Comparison of ENCODE assay signal across 8 mouse cellular contexts in genomic region chr1:189675421-189675820, GRCm38 (mm10). TPM values are rescaled to one million over a fixed set of nuclear protein-coding genes. Genes with fewer than 3 reads are reported as not detected.
DNase-seq lines count a peak whose midpoint lies in the region; ATAC-seq lines count a peak whose summit lies in the region.

No protein-coding gene starts in this region.

- H3K27me3 ChIP-seq in heart, embryonic 11.5 days (ENCODE audit: control insufficient read depth, insufficient read depth, low read length) = no peaks in the 10 kb centered on the region
- no peaks in the 10 kb centered on the region for H3K27me3 ChIP-seq in liver, embryonic 12.5 days (replicated peaks)
- no peaks in the 10 kb centered on the region for H3K27me3 ChIP-seq in forebrain, embryonic 12.5 days

- no peak for ATAC-seq in heart, embryonic 11.5 days (replicated peaks; ENCODE audit: insufficient number of reproducible peaks, low FRiP score, low TSS enrichment)
- ATAC-seq in liver, embryonic 12.5 days = 0 out of 2 replicates have a peak, but pooled peaks have one; percentile 30
- no peak for ATAC-seq in forebrain, embryonic 12.5 days (ENCODE audit: low FRiP score)

- no peaks in the 10 kb centered on the region for H3K9me3 ChIP-seq in heart, embryonic 11.5 days (replicated peaks; ENCODE audit: control insufficient read depth, low read length)
- H3K9me3 ChIP-seq in liver, embryonic 12.5 days (replicated peaks) = no peaks in the 10 kb centered on the region
- no peaks in the 10 kb centered on the region for H3K9me3 ChIP-seq in forebrain, embryonic 12.5 days

- H3K4me1 ChIP-seq in heart, embryonic 11.5 days (ENCODE audit: control insufficient read depth, insufficient read depth, low read length) = no peaks in the 10 kb centered on the region
- H3K4me1 ChIP-seq in liver, embryonic 12.5 days = peaks cover 9% of the 10 kb centered on the region; the same call in 1 of the 2 replicates
- H3K4me1 ChIP-seq in forebrain, embryonic 12.5 days = no peaks in the 10 kb centered on the region

- whole genome bisulfite sequencing in heart, embryonic 11.5 days (ENCODE audit: insufficient replicate concordance) = 92% methylated on average over 1 of the region's 1 CpGs
- WGBS in liver, embryonic 12.5 days (ENCODE audit: insufficient replicate concordance) = 91% methylated on average over 1 of the region's 1 CpGs
- 92% methylated on average over 1 of the region's 1 CpGs for WGBS in forebrain, embryonic 12.5 days

- H3K36me3 ChIP-seq in heart, embryonic 11.5 days (ENCODE audit: control insufficient read depth, insufficient read depth, low read length) = peaks cover 26% of the 10 kb centered on the region
- H3K36me3 ChIP-seq in liver, embryonic 12.5 days = peaks cover 97% of the 10 kb centered on the region
- peaks cover 79% of the 10 kb centered on the region for H3K36me3 ChIP-seq in forebrain, embryonic 12.5 days (replicated peaks)

- H3K27ac ChIP-seq in heart, embryonic 11.5 days (ENCODE audit: low read depth, low read length) = no peak overlapping the region
- H3K27ac ChIP-seq in liver, embryonic 12.5 days = no peak overlapping the region
- no peak overlapping the region for H3K27ac ChIP-seq in forebrain, embryonic 12.5 days

- no peak overlapping the region for H3K9ac ChIP-seq in heart, embryonic 11.5 days (ENCODE audit: low read depth, low read length)
- no peak overlapping the region for H3K9ac ChIP-seq in liver, embryonic 12.5 days
- H3K9ac ChIP-seq in forebrain, embryonic 12.5 days = no peak overlapping the region

- DNase-seq in heart, adult 9 months (ENCODE audit: low spot score in 2 of 2) = peak; percentile 7 to 38
- peak; percentile 36 for DNase-seq in thymus, postnatal 14 days
- no peak for DNase-seq in thymus, postnatal 10 days (ENCODE audit: low spot score in 2 of 2)
- peak; percentile 34 to 78 for DNase-seq in cerebellum, postnatal 25 days
- no peak for DNase-seq in ovary, postnatal 14 days (ENCODE audit: low spot score)

- no peak overlapping the region for H3K4me3 ChIP-seq in heart, embryonic 11.5 days (ENCODE audit: low read depth, low read length)
- no peak overlapping the region for H3K4me3 ChIP-seq in liver, embryonic 12.5 days
- H3K4me3 ChIP-seq in forebrain, embryonic 12.5 days (replicated peaks) = no peak overlapping the region

- no peak overlapping the region for H3K4me2 ChIP-seq in heart, embryonic 11.5 days
- H3K4me2 ChIP-seq in liver, embryonic 12.5 days = no peak overlapping the region
- H3K4me2 ChIP-seq in forebrain, embryonic 12.5 days = no peak overlapping the region

RNA-seq across cellular contexts. Expression of gene Cenpf, which starts 12.5 kb away (rescaled TPM):
- 57.2 and 72.6 TPM in 2 replicates for polyA plus RNA-seq in heart, embryonic 11.5 days (2014; fragmentation: Nextera tagmentation; extraction: Ambion mirVana)
- polyA plus RNA-seq in liver, embryonic 12.5 days (2016; fragmentation: Nextera tagmentation; extraction: Ambion mirVana) = 52.5 and 54.0 TPM in 2 replicates
- polyA plus RNA-seq in forebrain, embryonic 12.5 days (2016; fragmentation: Nextera tagmentation; extraction: Ambion mirVana) = 153 and 164 TPM in 2 replicates

RNA-seq across cellular contexts. Expression of gene Ptpn14, which starts 52.6 kb away (rescaled TPM):
- 10.1 and 11.7 TPM in 2 replicates for polyA plus RNA-seq in heart, embryonic 11.5 days (2014; fragmentation: Nextera tagmentation; extraction: Ambion mirVana)
- 0.70 and 0.86 TPM in 2 replicates for polyA plus RNA-seq in liver, embryonic 12.5 days (2016; fragmentation: Nextera tagmentation; extraction: Ambion mirVana)
- 2.8 and 3.3 TPM in 2 replicates for polyA plus RNA-seq in forebrain, embryonic 12.5 days (2016; fragmentation: Nextera tagmentation; extraction: Ambion mirVana)

Comparison
In these comparisons a context has a peak if more than half of its experiments do, and no peak if none do; other contexts are left out.
1. DNase-seq: peak in heart, adult 9 months (2 of 2), thymus, postnatal 14 days (single experiment) and cerebellum, postnatal 25 days (2 of 2); none in thymus, postnatal 10 days (0 of 2) and ovary, postnatal 14 days (single experiment).